Mouse (Mus musculus): ENCODE results near the gene Mrpl46.

DNA sequence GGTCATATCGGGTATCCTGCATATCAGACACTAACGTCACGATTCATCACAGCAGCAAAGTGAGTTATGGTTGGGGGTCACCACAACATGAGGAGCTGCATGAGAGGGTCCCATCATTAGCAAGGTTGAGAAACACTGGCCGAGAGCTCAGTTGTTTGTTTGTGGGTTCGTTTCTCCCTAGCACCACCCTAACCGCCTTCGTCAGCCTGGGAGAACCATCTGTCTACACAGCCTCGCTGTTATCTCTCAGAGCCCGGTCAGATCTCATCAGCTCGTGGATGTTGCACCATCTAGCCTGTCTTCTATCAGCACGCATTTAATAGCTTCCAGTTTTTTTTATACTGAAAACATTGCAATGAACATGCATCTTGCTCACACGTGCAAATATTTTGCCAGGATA lies 35.0 kb upstream of the Mrpl46 start:
- TF ChIP-seq CTCF (IDR thresholded peaks at IDR 0.05; ENCODE audit: borderline replicate concordance, insufficient read depth, low read length) (no peak), POLR2A (IDR thresholded peaks at IDR 0.05; ENCODE audit: low read depth, low read length) (no peak)

Data from embryonic fibroblast, embryonic 13.5 days (primary cell).